Mouse (Mus musculus) activated CD4-positive, CD25-positive, alpha-beta regulatory T cell, adult 4 months (primary cell): ENCODE data around the gene Sytl3. TPM values are rescaled to one million over a fixed set of nuclear protein-coding genes. Genes with fewer than 3 reads are reported as not detected.

Source experiments
- ATAC-seq: one replicate; pipeline ENCODE4 v1.8.0; 2017
- polyA plus RNA-seq, 2 experiments: library from polyadenylated mRNA; unstranded; fragments of 100-300 nt; shearing (Covaris generic); gene quantifications; one replicate each; pipeline ENCODE4 v1.2.1; 2017

Sytl3 gene
- polyA plus RNA-seq, 2 experiments from 2014 or later: 2.9 to 6.2 TPM

DNA sequence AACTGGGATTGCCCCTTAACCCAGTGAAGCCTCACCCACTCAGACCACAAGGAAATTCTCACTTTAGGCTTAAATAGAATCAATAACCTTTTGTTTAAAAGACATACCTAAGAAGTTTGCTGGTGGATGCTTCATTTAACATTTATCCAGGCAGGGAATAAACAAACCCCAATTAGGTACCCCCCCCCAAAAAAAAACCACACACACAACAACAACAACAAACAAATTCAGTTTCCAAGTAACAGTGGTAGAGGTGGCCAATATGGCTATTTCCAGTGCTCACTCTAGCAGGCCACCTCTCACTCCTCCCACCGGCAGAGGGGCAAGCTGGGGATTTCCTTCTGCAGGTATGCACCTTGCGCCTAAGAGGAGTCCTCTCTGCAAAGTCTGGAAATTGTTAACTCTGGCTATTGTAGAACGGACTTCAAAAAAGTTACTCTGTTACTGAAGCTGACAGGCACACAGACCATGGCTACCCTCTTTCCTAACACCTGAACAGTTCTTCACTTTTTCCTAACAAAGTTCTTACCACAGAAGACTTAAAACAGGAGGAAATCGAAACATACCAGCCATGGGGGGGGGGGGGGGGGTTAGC, 121.7 kb downstream of the Sytl3 start:
- no peak for ATAC-seq

GRCm38 (mm10) chr17:6781273-6781672, 122.4 kb downstream of the Sytl3 start:
- ATAC-seq: no peak

- peak; percentile 7 for ATAC-seq
Observed at GRCm38 (mm10) chr17:6782033-6782526, 123.2 kb downstream of the Sytl3 start.

GRCm38 (mm10) chr17:6782611-6783005, 123.7 kb downstream of the Sytl3 start, which contains the start of gene Ezr:
Ezr (minus strand) TSS chr17:6782784.
- peak; percentile 58 for ATAC-seq

DNA sequence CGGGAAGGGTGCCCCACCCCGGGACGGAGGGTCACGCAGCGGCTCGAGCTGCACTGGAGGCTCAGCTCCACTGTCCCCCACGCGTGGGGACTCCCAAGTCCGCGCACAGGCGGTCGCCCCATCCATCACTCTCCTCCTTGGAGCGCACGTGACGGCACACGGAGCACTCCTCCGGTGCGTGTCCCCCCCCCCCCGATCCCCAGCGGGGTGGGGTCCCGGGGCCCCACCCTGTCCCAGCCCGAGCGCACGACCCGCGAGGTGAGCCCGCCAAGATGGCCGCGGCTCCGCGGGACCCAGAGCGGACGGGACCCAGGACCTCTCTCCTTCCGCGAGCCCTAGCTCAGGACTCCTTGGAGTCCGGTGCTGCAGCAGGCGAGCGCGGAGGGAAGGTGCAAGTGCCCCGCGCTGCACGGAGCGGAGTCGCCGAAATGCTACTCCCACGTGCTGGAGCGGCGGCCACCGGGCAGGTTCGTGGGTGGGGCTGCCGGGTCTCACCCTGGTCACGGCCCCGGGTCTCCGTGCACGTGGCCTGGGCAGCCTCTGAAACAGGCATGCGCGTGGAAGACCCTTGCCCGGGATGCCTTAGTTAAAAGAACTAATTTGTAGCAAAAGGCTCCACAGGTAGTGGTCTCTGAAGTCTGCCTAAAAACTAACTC, 124.2 kb downstream of the Sytl3 start:
- peak; percentile 2 for ATAC-seq

DNA sequence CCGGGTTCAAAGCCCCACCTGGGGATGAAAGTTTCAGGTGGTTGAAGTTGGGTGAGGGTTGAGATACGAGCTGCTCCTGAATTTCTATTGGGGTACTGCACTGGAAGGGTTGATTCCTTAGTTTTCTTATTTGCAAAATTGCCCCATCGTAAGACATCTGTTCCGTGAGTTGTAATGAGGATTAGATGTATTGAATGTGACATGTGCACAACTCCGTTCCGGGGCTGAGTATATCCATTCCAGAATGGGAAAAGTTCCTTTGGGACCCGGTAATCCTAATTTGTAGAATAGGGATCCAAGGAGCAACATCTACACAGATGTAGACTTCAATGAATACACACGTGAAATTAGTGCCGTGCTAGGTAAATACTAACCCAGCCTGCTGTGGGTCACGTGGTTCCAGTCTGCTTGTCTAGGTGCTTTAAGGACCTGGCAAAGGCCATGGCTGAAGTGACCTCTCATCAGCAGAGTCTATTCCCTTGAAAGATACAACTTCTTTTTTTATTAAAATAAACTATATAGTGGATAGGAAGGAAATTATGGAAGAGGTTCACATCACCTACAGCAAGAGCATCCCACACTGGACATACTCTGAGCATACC, 125.0 kb downstream of the Sytl3 start:
- no peak for ATAC-seq

DNA sequence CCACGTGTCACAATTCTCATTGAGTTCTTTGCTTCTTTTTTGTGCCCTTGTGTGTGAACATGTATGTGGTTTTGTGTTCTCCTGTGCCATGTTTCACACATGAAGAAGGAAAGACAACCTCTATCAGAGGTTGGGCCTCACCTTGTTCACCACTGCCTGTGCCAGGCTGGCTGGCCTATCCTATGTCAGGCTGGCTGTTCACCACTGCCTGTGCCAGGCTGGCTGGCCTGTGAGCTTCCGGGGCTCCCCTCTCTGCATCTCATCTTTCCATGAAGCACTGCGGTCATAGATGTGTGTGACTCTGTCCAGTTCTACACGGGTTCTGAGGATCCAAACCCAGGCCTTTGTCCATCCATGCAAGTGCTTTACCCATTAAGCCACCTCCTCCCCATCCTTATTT, 128.3 kb downstream of the Sytl3 start:
- no peak for ATAC-seq

Other genes with a start within 250 kb of the Sytl3 start
- gene Dynlt1b, start 229.0 kb upstream of the Sytl3 start, polyA plus RNA-seq: 100 to 1,000 TPM; 170 to 195 TPM
- gene Dynlt1c, start 57.4 kb upstream of the Sytl3 start, polyA plus RNA-seq: 10 to 100 TPM; 21.6 to 42.6 TPM
- 10 to 100 TPM; 72.5 to 96.4 TPM for gene Dynlt1f, start 3.2 kb upstream of the Sytl3 start, polyA plus RNA-seq
- 100 to 1,000 TPM; 112 to 143 TPM for gene Ezr, start 123.7 kb downstream of the Sytl3 start, polyA plus RNA-seq